Mouse (Mus musculus) mature B cell (primary cell): ENCODE measurements around the gene Hist1h2bk.

Experiments used
- in situ Hi-C: fragments of 300-500 bp; cut with MboI; formaldehyde crosslinking; loops from 2 replicates; pipeline ENCODE4 v1.14.3; 2019

The Hist1h2bk gene

DNA sequence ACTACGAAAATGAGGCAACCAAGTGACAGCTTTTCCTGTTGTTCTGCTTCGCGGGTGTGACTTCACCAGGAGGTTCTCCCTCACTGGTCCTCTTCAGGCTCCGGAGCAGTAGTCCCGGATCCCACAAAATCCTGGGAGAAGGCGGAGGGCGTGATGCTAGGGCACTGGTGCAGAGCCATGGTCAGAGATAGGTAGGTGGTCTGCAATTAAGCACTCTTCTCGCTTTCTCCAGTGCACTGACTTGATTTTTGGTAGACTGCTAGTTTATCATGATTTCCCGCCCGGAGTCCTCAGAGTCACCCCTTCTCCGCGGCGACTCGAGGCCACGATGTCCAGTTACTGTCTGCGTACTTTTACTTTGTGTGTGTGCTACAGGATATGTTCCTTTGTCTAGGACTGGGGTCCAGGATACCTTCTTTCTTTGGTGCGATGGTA, 21.2 kb upstream of the Hist1h2bk start:
- in situ Hi-C loops, result no loop called here

DNA sequence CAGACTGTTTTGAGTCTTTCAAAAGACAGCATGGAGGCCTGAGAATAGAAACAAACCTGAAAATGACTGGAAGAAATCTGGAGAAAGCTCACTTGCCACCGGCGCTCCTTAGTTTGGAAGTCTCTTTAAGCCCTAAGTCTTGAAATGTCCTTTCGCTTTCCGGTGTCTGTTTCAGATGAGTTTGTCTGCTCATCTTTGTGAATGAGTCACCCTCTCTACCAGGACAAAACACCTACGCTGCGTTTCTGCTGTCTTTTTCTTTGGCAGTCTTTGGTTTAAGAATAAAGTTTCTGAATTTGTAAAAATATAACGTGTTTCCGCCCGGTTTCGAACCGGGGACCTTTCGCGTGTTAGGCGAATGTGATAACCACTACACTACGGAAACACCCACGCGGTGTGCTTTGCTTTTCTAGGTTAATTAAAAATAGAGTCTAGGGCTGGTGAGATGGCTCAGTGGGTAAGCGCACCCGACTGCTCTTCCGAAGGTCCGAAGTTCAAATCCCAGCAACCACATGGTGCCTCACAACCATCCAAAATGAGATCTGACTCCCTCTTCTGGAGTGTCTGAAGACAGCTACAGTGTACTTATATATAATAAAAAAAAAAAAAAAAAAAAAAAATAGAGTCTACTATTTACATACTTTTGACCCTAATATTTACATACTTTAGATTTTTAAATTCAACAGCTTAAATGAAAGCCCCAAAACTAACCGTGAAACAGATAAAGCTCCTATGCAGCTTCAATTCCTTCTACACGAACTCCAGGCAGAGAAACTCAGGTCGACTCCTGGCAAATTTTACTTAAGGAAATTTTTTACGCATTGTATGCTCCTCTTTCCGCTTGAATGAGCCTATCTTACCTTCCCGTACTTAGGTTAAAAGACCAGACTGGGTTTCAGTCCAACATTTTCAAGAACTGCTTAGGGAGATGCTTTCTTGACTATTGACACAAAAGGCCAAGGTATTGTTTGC, 19.9 kb upstream of the Hist1h2bk start:
- in situ Hi-C loops, result no loop called here

DNA sequence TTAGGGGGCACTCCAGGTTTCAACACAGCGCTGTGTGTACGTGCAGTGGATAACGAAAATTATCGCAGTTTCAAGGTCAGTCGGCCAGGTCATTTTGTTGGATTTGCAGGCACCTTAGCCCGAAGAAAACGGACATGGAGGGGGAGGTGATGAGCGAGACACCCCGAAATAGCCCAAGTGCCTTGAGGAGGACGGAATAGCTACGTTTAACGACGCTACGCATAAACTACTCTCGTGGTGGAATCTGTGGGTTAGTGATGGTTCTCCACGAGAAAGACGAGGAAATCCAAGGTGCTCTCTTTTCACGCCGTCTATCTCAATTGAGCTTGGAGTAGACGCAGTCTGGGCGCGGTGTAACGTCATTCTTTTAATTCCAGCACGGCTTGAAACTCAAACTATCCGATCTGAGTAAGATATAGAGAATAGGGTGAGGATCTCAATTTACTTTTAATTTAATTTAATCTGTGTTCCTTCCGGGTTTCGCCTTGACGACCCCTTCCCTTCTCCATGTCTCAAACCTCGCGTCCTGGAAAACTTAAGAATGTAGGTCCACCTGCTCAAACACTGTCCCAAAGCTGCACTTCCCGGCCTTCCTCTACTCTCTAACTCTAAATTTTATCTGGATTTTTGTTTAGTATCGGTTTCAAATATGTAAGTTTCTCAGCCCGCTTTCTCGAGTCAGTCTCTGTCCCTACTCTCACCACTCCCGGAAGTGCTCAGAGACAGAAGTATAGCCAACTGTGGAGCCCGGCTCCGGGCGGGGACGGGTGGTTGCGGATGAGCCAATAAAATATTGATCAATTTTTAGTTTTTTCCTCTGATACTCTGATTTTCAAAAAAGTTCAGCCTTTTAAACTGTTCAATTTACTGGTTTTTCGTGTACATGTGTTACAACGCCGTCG, 15.5 kb upstream of the Hist1h2bk start:
- in situ Hi-C loops, result loop anchor here (5.0 to 10.0 kb wide), 5 partner anchors 45 to 1412 kb away; no protein-coding TSS in a partner anchor

DNA sequence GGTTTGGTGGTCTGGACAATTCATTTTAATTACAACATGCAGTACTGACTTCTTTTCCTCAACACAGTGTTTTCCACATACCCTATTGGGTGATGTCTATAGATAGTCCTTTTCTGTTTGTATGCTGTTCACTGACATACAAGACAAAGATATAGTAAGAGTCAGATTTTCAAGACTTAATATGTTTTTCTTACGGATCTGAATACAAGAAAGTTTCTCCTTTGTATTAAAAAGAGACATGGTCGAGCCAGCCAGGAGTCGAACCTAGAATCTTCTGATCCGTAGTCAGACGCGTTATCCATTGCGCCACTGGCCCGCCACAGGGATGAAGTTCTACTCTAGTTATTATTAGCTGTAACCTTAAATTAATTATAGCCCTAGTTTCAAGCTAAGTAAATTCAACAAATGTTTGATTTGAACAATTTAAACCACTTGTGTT, 14.8 kb upstream of the Hist1h2bk start:
- in situ Hi-C loops, result loop anchor here (5.0 to 10.0 kb wide), 5 partner anchors 46 to 1411 kb away; no protein-coding TSS in a partner anchor

DNA sequence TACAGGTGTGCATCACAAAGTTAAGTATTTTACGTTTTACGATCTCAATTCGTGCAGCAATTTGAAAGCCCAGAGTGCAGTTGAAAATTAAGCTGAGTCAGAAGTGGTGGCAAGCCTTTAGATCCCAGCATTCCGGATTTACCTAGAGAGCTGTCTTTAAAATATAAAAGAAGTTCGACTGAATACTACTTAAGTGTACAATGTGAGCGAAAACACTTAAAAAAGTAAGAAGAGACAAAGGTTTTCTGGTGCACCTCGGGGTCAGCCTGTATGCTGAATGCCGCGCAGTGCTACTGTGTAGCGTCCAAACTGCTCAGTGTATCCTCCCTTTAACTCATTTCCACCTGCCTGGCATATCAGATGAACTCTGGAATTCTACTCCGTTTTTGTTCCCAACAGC, 14.1 kb upstream of the Hist1h2bk start:
- in situ Hi-C loops, result loop anchor here (5.0 to 10.0 kb wide), 5 partner anchors 47 to 1411 kb away; no protein-coding TSS in a partner anchor

DNA sequence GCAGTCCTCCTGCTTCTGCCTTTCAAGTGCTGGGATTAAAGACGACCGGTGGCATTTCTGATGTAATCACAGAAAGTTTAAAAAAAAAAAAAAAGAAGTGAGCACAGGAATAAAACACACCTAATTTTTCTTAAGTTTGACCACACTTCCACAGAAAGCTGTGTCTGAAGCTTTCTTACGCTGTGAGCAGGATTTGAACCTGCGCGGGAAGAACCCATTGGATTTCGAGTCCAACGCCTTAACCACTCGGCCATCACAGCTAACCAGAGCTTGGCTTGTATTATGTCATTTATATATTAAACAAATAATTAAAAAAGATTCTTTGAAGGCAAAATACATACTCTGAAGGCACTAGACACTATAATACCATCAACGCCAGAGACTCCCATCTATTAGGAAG, 13.4 kb upstream of the Hist1h2bk start:
- in situ Hi-C loops, result loop anchor here (5.0 to 10.0 kb wide), 5 partner anchors 47 to 1410 kb away; no protein-coding TSS in a partner anchor

DNA sequence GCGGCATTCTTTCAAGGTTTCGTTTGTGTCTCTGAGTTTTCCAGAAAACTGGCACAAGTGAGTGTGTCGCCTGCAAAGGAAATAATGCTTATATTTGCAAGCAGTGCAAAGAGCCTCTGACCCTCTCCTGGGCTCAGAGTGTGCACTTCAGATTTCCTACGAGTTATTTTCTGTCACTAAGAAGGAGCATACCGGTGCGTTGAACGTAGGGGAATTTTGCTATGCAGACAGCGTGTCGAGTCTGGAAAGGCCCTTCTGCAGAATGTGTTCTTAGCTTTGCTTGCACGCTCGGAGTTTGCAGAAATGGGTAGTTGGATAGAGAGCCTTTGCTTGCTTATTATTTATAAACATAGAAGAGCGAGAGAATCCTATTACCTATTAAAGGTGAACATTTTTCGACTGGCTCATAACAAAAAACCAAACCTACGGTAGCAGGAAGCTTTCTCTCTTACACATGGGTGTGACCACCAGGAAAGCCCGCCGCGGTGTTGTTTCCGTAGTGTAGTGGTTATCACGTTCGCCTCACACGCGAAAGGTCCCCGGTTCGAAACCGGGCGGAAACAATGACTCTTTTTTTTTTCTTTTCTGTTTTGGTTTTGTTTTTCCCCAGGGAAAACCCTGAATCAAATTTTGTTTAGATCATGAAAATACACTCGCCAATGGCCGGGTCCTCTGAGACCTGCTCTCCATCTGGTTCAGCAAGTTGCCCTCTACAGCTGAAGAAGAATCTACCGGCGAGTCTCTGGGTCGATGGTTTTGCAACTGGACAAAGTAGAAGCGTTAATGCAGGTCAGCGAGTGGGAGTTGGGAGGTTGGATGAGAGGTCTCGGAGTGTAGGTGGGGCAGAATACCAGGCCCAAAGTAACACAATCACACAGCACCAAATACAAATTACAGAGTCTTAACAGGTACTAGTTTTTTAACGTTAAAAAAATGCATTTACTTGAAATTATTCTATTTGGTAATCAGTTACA, 9.3 kb upstream of the Hist1h2bk start:
- in situ Hi-C loops, result loop anchor here (10.0 kb wide), 2 partner anchors 52 to 102 kb away; no protein-coding TSS in a partner anchor

DNA sequence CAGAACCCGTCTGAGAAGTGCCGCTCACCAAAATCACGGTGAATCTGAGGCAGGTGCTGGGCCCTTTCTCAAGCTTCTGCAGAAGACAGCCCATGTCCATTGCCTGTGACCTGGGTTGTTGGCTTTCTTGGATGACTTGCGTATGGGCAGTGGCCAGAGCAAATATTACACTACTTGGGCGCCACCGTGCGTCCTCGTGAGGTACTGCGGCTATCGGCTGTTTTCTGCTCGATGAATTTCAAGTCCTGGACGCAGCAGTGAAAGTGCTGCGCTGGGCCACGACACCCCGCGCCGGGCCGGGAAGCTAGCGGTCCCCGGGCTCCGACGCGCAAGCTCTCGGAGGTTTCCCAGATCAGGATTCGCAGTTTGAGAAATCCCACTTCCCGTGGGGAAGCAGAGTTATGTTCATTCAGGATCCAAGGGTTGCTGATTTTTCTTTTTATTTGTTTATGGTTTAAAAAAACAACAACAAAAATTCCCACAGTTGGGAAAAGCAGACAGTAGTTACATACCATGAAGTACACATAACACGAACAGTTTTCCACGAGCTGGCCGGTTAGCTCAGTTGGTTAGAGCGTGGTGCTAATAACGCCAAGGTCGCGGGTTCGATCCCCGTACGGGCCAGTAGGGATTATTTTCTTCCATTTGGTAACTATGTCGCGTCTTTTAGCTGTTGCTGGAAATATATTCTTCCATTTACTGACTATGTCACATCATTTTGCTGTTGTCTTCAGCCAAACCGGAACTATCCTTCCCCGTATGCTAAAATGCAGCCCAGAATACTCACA, 6.8 kb upstream of the Hist1h2bk start:
- in situ Hi-C loops, result loop anchor here (10.0 kb wide), 2 partner anchors 54 to 104 kb away; no protein-coding TSS in a partner anchor

DNA sequence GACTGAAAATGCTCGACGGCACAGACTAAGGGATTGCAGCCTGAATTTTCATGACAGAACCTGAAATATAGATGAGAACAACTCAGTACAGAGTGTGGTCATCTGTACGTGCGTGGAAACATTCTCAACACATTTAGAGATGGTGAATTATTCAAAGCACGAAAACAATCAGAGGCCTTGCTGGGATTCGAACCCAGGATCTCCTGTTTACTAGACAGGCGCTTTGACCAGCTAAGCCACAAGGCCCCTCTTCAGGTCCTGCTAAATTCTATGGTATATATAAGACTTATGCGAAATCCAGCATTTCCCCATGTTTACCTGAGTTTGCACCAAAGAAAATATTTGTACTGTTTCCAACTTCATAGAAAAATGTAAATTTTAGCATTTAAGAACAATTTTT, 5.7 kb upstream of the Hist1h2bk start:
- in situ Hi-C loops, result loop anchor here (10.0 kb wide), 6 partner anchors 55 to 1715 kb away; partner anchors contain the start of genes Hist1h2ac, Hist1h2bb, Hist1h2bc and Hist1h3c

DNA sequence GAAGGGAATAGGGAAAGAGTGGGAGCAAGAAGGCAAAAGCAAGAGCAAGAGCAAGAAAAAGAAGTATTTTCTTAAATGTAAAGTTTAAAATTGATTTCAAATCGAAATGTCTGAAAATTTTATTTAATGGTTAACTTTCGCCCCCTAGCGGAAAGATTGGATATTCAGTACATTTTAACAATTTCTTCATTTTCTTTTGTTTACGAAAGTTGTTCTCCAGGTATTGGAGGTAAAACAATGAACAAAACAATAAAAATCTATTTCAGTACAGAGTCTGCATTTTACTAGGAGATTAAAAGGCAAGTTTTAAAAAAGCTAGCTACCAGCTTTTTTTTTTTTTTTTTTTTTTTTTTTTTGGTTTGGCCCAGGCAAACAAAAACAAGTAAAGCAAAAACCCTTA, 5.2 kb upstream of the Hist1h2bk start:
- in situ Hi-C loops, result loop anchor here (10.0 kb wide), 4 partner anchors 206 to 1714 kb away; partner anchors contain the start of genes Hist1h2ac, Hist1h2bb, Hist1h2bc and Hist1h3c

DNA sequence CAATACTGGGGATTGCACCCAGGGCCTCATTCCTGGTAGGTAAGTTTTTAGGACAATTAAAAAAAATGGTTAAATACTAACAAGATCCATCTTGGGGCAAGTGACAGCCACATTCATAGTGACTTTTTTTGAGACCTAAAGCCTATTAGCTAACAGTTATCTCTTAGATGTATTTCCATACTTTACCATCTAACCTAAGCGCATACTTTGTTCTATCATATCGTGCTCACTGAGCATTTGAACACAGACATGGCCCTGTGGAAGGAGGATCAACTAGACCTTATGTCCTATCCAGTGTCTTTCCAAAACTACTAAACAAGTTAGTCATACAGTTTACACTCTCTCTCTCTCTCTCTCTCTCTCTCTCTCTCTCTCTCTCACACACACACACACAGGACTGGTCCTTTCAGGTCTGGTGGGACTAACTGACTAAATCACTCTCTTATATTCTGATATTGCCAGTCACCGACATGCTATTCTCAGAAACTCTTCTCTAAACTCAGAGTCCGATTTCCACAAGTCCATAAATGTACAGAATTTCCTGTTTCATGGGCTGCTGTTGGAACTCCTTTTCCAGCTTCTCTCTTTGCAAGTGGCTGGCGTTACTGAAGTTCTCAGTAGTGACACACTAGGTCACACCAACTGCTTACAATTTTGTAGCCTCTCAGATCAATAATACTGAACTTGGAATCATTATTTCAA, 1.8 kb upstream of the Hist1h2bk start:
- in situ Hi-C loops, result loop anchor here (10.0 kb wide), 4 partner anchors 209 to 1711 kb away; partner anchors contain the start of genes Hist1h2ac, Hist1h2bb, Hist1h2bc and Hist1h3c

DNA sequence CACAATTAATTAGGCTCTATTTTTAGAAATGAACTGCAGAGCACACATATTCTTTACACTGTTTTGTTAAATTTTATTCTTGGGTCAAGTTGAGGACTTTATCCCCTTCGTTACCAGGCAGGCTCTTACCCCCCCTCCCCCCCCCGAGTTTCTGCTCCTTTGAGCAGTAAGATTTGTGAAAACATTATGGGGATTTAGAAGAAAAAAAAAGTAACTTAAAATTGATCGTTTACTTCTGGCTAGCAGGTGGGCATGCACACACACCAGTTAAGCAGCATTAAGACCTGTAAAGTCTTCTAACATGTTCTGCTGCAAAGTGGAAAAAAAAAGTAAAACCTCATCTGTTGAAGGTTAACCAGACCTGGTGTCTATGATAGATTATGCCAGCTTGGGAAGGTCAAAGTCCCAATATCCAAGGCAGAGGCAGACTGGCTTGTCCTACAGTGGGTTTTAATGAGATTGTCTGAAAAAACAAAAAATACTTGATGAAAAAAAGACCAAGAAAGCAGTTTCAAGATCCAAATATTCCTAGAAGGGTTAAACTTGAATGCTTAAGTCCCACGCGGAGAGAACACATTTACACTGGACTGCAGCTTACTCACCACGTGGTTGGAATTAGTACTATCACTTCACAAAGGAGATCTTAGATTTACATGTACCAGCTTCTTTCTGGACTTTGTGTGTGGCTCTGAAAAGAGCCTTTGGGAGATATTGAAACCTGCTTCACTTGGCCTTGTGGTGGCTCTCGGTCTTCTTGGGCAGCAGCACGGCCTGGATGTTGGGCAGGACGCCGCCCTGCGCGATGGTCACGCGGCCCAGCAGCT, 1.0 kb upstream of the Hist1h2bk start:
- in situ Hi-C loops, result loop anchor here (10.0 kb wide), 4 partner anchors 210 to 1710 kb away; partner anchors contain the start of genes Hist1h2ac, Hist1h2bb, Hist1h2bc and Hist1h3c

DNA sequence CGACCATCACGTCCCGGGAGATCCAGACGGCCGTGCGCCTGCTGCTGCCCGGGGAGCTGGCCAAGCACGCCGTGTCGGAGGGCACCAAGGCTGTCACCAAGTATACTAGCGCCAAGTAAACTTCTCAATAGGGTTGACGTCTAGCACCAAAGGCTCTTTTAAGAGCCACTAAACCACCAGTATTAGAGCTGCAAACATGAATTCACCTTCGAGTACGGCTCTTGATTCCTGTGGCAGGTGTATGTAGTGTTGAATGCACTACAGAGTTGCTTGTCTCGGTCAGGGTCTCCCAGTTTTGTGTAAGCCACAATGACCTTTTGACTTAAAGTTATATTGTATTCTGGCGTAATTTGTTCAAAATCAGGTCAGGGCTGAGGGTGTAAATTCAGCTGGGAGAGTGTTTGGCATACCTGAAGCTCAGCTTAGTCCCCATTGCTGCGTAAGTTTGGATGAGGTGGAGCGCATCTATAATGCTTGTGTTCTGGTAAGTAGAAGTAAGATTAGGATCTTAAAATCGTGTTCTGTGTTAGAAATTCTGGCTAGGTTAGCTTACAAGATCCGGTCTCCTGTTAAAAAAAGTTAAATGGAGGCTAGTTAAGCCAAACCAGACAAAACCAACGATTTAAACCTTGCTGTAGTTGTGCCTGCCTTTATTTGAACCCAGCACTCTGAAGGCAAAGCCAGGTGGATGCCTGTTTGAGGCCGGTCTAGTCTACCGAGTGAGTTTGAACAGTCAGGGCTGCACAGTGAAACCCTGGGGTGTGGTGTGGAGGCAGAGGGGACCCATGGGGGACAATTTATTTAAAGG, 683 bp downstream of the Hist1h2bk start:
- in situ Hi-C loops, result loop anchor here (10.0 kb wide), 4 partner anchors 212 to 1708 kb away; partner anchors contain the start of genes Hist1h2ac, Hist1h2bb, Hist1h2bc and Hist1h3c

DNA sequence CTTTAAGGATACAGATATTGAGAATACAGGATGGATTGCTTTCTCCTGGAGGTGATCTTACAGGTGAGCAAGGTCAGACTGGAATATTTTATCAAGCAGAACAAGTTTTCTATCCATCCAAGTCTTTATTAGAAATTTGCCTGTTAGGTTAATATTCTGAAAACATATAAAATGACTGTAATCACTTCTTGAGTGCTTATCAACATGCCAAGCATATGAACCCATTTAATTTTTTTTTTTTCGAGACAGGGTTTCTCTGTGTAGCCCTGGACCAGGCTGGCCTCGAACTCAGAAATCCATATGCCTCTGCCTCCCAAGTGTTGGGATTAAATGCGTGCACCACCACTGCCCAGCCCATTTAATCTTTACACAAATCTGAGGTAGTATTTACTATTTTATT, 1.3 kb downstream of the Hist1h2bk start:
- in situ Hi-C loops, result loop anchor here (10.0 kb wide), 4 partner anchors 212 to 1708 kb away; partner anchors contain the start of genes Hist1h2ac, Hist1h2bb, Hist1h2bc and Hist1h3c

DNA sequence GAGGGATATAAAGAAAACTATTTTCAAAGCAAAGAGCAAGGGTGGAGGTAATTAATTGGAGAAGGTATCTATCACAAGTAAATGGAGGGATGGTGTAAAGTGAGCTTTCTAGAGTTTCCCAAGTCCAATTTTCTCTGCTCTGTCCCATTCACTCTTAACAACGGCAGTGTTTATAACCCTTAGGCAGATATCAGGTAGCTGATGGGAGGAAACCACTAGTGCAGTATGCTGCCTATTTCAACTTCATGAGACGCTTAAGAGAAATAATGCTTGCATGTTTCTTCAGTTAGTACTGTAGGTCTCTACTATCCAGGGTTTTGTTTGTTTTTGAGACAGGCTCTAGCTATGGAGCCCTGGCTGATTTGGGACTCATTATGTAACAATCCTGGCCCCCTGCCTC, 1.7 kb downstream of the Hist1h2bk start:
- in situ Hi-C loops, result loop anchor here (10.0 kb wide), 4 partner anchors 213 to 1707 kb away; partner anchors contain the start of genes Hist1h2ac, Hist1h2bb, Hist1h2bc and Hist1h3c

DNA sequence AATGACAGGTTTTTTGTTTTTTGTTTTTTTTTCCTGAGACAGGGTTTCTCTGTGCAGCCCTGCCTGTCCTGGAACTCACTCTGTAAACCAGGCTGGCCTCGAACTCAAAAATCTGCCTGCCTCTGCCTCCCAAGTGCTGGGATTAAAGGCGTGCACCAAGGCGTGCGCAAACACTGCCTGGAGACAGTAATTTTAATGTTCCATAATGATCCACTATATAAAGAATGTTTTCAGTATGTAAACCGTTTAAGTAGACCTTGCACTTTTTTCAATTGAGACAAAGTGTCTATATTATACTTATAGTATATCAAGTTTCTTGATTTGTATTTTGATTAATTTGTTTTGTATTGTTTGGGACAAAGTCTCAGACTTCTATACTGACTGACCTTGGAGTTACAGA, 3.7 kb downstream of the Hist1h2bk start:
- in situ Hi-C loops, result loop anchor here (10.0 kb wide), 4 partner anchors 215 to 1705 kb away; partner anchors contain the start of genes Hist1h2ac, Hist1h2bb, Hist1h2bc and Hist1h3c
